Mouse (Mus musculus) urinary bladder, adult 18-20 months (tissue): Measurements from ENCODE around the gene Cacna2d3.

ENCODE experiments used
- DNase-seq, 2 experiments: peaks; one replicate each; pipeline ENCODE4 v3.0.0; 2022; ENCODE audit warnings: low spot score in 2 of 2, mixed read lengths in 2 of 2

Gene Cacna2d3

DNA sequence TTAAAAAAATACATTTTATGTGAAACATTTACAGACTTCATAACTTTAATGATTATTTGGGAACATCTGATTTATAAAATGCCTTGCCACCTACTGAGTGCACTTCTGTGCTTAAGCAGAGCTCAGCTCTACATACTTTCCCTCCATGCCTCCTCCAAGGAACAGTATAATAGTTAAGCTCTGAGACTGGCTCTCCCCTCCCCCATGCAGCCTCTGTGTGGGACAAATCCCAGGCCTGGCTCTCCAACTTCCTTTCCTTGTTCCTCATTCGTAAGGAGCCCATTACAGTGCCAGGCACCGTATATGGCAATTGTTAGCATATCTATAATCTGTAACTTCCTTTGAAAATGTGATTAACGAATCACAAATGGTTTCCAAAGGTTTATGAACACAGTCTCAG, 644.2 kb downstream of the Cacna2d3 start:
- DNase-seq = no peak

DNA sequence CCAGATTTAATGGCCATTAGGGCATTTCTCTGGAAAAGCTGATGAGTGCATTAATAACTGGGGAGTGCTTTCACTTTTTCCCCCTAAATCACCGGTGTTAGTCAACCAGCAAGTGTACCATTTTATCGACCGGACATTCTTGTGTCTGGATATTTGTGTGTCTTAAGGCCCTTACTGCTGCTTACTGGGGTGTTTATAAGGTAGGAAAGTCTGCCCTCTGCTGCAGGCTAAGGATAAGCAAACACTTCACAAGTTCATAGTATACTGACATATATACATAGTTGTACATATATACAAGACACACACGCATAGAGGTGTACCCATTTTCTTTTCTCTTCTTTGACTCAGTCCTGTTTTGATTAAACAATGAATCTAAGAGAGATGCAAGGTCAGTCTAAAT, 647.9 kb downstream of the Cacna2d3 start:
- DNase-seq = no peak

DNA sequence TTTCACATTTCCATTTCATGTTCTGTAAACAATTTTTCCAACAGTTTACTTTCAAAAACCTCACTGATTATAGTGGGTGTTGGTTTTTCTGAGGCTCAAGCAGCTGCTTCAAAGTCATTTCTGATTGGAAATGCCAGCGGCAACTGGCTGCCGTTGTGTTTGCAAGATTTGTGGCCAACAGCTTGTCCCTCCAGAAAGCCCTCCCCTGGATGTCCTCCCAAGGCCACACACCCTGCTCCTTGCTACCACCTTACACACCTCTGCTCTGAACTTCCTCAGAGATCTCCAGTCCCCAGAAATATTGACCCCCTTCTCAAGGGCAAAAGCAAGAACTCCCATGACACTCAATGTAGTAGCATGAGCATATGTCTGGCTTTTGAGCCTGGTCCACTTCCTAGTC, 659.0 kb downstream of the Cacna2d3 start:
- DNase-seq = no peak

DNA sequence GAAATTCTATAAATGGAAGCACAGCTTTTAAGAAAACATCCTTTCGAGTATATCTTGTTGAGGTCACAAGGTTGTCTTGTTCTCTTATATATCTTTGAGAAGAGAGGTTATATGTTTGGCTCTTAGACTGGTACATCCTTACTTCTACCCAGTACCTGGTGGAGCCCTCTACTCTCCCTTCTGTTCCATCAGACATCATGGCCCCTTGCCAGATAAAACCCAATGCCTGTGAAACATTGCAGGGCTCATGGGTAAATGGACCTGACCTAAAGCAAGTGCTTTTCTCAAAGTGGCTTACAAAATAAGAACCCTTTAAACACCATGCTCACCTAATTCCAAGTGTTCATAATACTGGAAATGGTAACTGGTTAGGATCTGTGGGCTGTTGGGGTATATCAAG, 660.2 kb downstream of the Cacna2d3 start:
- no peak for DNase-seq

DNA sequence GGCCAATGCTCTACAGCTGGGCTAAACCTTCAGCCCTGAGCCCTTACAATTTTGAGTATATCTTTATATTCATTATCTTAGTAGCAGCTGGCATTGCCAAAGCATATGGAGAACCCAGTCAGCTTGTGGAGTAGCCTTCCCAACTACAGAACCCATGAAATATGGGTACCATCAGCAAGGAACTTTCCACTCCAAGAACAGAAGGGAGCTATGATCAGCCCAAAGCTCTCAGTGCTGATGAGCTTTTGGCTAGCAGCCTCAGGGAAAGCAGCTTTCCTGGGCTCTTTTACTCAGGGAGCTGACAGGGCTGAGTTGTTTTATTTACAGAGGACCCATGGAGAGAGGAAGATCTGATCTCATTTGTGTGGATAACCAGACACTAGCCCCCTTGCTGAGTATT, 661.0 kb downstream of the Cacna2d3 start:
- DNase-seq = no peak

GRCm38 (mm10) chr14:29051951-29052835, 669.5 kb downstream of the Cacna2d3 start:
- no peak for DNase-seq

DNA sequence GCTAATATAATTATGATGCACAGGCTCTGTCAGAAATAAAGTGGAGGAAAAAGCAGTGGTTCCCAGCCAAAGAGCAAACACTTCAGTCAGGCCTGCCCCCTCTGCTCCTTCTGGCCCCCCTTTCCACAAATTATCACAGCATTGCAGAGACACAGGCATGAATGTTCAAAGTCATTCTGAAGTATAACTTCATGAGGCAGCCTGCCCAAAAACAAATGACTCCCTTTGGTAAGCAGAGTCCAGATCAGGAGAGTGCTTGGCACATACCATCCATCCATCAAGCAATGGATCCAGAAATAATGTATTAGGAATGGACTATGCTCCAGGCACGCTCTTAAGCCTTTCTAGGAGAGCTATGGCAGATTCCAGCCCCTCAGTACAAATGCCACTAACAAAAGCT, 679.3 kb downstream of the Cacna2d3 start:
- DNase-seq = no peak

GRCm38 (mm10) chr14:29041498-29041897, 680.2 kb downstream of the Cacna2d3 start:
- DNase-seq = no peak

GRCm38 (mm10) chr14:29040606-29041364, 680.9 kb downstream of the Cacna2d3 start:
- DNase-seq = no peak

DNA sequence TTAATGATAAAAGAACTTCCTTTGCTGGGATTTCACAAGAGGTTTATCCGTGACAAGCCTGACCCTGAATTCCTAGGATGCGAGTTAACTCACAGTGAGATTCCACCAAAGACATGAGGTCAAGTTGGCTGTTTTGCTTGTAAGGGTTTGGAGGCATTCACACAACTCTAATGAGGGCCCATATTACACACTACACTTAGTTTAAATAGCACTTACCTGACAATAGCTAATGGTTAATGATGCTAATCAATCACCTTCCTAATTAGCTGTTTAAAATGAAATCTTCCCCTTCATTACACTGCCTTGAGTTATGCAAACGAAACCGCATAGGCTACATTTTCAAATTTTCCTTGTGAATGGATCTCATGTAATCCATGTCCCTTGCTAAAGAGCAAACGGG, 683.4 kb downstream of the Cacna2d3 start:
- no peak for DNase-seq

- no peak for DNase-seq
Observed at GRCm38 (mm10) chr14:29031858-29032395, 689.7 kb downstream of the Cacna2d3 start.

DNA sequence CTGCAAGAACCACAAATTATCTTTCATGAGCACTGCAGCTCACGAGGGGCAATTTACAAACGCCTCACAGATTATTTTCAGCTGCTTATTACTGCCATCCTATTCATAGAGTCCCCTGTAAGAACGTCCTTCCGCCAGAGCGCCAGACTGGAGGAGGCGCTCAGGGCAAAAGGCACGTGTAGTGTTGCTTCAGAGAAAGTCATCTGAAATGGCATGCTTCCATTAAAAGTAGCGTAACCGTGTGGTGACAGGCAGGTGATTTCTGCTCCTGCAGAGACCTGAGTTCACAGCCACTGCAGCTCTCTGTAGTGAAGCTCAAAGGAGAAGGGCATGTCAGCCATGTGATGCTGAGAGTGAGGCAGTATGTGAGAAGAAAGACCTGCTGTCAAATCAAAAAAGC, 691.1 kb downstream of the Cacna2d3 start:
- no peak for DNase-seq

GRCm38 (mm10) chr14:29029896-29030420, 691.7 kb downstream of the Cacna2d3 start:
- no peak for DNase-seq

- no peak for DNase-seq
Observed at GRCm38 (mm10) chr14:29029107-29029469, 692.6 kb downstream of the Cacna2d3 start.

GRCm38 (mm10) chr14:29028391-29029106, 693.1 kb downstream of the Cacna2d3 start:
- DNase-seq = no peak

GRCm38 (mm10) chr14:29027276-29027675, 694.4 kb downstream of the Cacna2d3 start:
- DNase-seq = no peak

- no peak for DNase-seq
Observed at GRCm38 (mm10) chr14:29025335-29025734, 696.3 kb downstream of the Cacna2d3 start.

DNA sequence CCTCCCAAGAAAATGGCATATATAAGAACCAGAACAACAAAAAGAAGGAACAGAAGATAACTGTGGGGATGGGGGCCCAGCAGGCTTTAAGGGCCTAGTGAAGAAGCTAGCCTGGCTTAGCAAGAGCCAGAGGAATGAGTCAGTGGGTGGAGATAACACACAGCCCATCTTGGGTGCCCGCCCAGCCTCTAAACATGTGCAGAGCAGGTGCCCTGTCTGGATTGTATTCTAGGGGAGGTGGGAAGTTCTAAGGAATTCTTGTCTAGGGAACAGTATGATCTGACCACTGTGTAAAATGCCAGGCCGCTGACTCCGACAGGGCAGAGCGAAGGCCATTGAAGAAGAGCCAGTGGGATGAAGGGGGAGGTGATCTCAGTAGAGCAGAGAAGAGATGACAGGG, 698.4 kb downstream of the Cacna2d3 start:
- DNase-seq = no peak

DNA sequence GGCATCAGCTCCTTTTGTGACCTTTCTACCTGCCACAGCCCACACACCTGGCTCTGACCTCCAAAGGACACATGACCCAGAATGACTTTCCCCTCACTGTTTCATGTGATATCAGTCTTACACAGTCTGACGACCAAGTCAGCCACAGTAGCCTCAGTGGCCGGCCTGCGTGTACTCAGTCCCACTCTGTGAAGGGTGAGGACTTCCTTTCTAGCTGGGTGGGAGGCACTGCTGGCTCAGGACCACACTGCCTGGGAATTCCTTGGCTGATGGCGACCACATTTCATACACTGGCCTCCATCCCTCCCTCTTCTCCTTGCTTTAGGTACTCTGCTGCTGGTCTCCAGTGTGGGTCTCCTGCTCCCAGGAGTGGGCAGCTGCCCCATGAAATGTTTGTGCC, 700.4 kb downstream of the Cacna2d3 start:
- DNase-seq = no peak

DNA sequence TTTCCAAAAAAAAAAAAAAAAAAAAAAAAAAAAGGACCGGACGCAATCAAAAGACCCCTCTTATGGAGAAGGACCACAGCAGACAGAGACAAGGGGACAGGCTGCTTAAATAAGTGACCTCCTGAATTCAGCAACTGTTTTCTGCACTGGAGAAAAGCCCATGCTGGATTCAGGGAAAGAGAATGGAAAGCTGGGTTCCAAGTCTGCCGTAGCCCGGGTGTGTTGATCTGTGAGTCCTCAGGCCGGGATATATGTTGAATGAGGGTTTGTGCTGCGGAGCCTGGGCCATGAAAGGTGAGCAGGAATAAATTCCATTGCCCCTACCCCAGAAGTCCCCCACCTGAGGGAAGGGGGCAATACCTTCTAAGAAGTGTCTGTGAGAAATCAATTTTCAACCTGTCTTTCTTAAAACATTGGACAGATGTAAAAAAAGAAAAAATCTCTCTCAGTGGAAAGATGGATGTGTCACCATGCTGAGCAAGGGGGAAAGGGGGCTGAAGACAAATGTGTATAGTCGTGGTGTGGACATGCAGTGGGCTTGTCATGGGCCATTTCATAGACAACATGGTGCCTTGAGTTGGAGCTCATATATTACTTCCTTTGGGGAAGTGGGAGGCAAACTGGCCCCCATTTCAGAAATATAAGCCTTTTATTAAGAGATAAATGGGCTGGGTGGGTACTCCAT, 703.2 kb downstream of the Cacna2d3 start:
- DNase-seq = no peak

- DNase-seq = no peak
Observed at GRCm38 (mm10) chr14:29017883-29018282, 703.8 kb downstream of the Cacna2d3 start, which contains the start of gene Lrtm1. Gene Lrtm1, plus strand, starts transcription at chr14:29018208.
